10 mouse cellular contexts compared by ENCODE assay signal in the genomic region with DNA sequence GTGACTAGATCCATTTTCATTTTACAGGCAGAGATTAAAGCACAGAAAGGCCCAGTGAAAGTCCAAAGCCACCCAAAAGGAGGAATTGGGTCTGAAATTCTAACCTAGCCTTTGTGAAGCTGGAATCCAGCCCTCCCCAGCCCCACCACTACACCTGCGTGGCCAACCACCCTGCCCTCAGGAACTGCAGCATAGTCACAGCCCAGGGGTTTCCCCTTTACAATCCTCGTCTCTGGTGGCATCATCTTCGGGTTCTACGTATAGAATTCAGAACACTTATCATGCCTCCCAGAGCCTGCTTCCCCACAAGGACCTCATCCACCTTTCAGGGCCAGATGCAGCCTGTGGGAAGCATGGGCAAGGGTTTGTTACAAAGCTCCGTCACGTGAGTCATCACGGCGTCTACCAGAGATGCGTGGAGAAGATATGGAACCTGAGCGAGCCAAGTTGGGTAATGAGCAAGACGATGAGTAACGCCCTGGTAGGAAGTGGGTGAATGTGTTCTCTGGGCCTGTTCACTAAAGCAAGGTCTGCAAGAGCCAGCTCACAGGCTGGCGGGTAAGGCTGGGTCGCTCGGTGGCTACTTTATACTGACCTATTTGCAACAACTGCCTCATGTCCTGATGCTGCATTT.
DNase-seq lines count a peak whose midpoint lies in the region.
"Had no signal": no experiment of that assay in that cellular context is flagged by ENCODE, and none has a peak within 500 bp of the region (broad histone marks: within the 10 kb centered on the region; RNA-seq: fewer than 3 reads in every experiment).

No protein-coding gene starts in this region.

- DNase-seq in adrenal gland, adult 8-10 months: peak; percentile 21
- DNase-seq in adrenal gland, adult 18-20 months (ENCODE audit: low spot score in 2 of 2): no peak
- peak; percentile 75 for DNase-seq in urinary bladder, postnatal 14 days (ENCODE audit: low spot score)
- no peak for DNase-seq in urinary bladder, postnatal 10 days (ENCODE audit: low spot score)
- DNase-seq in induced T-regulatory cell, adult 2 months (ENCODE audit: low read depth): peak; percentile 83
- DNase-seq in urinary bladder, postnatal 36 days (ENCODE audit: low spot score in 2 of 2): peak; percentile 72 to 80
- DNase-seq in cerebellum, postnatal 10 days: no peak
- DNase-seq in kidney, adult 8-10 months: no peak
- DNase-seq: B cell, adult 2 months; cerebellum, adult 18-20 months had no signal

Comparison
In these comparisons a context has a peak if more than half of its experiments do, and no peak if none do; other contexts are left out.
1. DNase-seq: peak in adrenal gland, adult 8-10 months (single experiment), urinary bladder, postnatal 14 days (single experiment), induced T-regulatory cell, adult 2 months (single experiment) and urinary bladder, postnatal 36 days (2 of 2); none in adrenal gland, adult 18-20 months (0 of 2), urinary bladder, postnatal 10 days (single experiment), cerebellum, postnatal 10 days (0 of 2) and kidney, adult 8-10 months (0 of 2).